In the genomic region with DNA sequence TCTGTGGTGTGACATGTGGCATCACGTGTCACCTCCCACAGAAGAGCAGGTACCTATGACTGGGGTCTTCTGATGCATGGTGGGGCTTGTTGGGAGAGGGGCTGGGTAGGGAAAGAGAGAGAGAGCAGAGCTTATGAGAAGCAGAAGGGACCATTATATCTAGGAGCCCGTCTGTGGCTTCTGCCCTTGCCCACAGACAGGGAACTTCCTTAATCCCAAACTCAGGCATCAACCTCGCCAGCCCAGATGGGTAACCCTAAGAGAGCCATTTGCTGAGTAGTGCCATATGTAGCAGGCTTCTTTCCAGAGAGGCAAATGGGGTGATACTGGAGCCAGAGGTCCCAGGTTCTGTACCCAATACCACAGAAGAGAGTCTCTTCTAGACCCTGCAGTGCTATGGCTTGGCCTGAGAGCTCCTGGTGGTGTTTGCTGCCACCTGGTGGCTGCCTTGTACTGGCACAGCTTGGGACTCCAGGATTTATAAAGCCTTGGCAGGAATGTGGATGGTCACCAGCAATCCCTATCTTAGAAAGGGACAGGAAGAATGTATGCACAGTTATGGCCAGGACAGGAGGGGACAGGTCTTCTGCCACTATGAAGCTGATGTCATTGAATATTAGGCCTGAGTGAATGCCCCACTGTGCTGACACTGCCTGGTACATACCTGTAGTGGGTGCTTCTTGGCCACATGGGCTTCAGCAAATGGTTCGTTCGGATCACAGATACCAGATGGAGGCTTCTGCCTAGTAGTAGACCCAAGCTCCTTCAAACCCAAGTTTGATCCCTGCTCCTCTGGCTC, we compare ENCODE assay signal across 9 mouse cellular contexts. TPM values are rescaled to one million over a fixed set of nuclear protein-coding genes. Genes with fewer than 3 reads are reported as not detected.
DNase-seq lines count a peak whose midpoint lies in the region; ATAC-seq and TF ChIP-seq lines count a peak whose summit lies in the region.
"Had no signal": no experiment of that assay in that cellular context is flagged by ENCODE, and none has a peak within 500 bp of the region (broad histone marks: within the 10 kb centered on the region; RNA-seq: fewer than 3 reads in every experiment).

No protein-coding gene starts in this region.

- no peak overlapping the region for H3K9ac ChIP-seq in forebrain, embryonic 13.5 days
- H3K9ac ChIP-seq in heart, postnatal 0 days (replicated peaks; ENCODE audit: low read depth, low read length): no peak overlapping the region
- H3K9ac ChIP-seq in liver, embryonic 12.5 days: no peak overlapping the region
- H3K9ac ChIP-seq in neural tube, embryonic 12.5 days: no peak overlapping the region

- TF ChIP-seq EP300 in heart, postnatal 0 days (IDR thresholded peaks at IDR 0.05; ENCODE audit: low read depth): no peak

- peak; percentile 32 for DNase-seq in c-Kit-positive CD71-positive TER-119-positive erythroid progenitor cells, embryonic 14.5 days (ENCODE audit: low spot score)
- DNase-seq in heart, postnatal 0 days (ENCODE audit: low spot score): peak; percentile 75
- peak; percentile 85 to 86 for DNase-seq in kidney, postnatal 25 days
- DNase-seq in telencephalon, adult 2 months (ENCODE audit: low read depth, low spot score): peak; percentile 61

- no peaks in the 10 kb centered on the region for H3K4me1 ChIP-seq in E14TG2a.4 (replicated peaks; ENCODE audit: low read depth, low read length)
- no peaks in the 10 kb centered on the region for H3K4me1 ChIP-seq in forebrain, embryonic 13.5 days
- no peaks in the 10 kb centered on the region for H3K4me1 ChIP-seq in heart, postnatal 0 days (ENCODE audit: control insufficient read depth, insufficient read depth)
- H3K4me1 ChIP-seq in liver, embryonic 12.5 days: no peaks in the 10 kb centered on the region
- H3K4me1 ChIP-seq in neural tube, embryonic 12.5 days: no peaks in the 10 kb centered on the region

- TF ChIP-seq CTCF in E14TG2a.4 (conservative IDR thresholded peaks at IDR 0.05; ENCODE audit: low read length): peak; percentile 92
- peak; percentile 99 for TF ChIP-seq CTCF in heart, postnatal 0 days (IDR thresholded peaks at IDR 0.05; ENCODE audit: low read depth)

- H3K4me2 ChIP-seq in forebrain, embryonic 13.5 days: no peak overlapping the region
- H3K4me2 ChIP-seq in heart, postnatal 0 days (ENCODE audit: low read depth, low read length): no peak overlapping the region
- H3K4me2 ChIP-seq in liver, embryonic 12.5 days: no peak overlapping the region
- no peak overlapping the region for H3K4me2 ChIP-seq in neural tube, embryonic 12.5 days (replicated peaks)

- H3K27me3 ChIP-seq in E14TG2a.4 (ENCODE audit: insufficient read depth, low read length): peaks cover 24% of the 10 kb centered on the region
- no peaks in the 10 kb centered on the region for H3K27me3 ChIP-seq in forebrain, embryonic 13.5 days
- no peaks in the 10 kb centered on the region for H3K27me3 ChIP-seq in heart, postnatal 0 days (ENCODE audit: control insufficient read depth, insufficient read depth, low read length)
- H3K27me3 ChIP-seq in liver, embryonic 12.5 days (replicated peaks): no peaks in the 10 kb centered on the region
- H3K27me3 ChIP-seq in neural tube, embryonic 12.5 days (replicated peaks): no peaks in the 10 kb centered on the region

- H3K4me3 ChIP-seq in E14TG2a.4 (replicated peaks; ENCODE audit: low read length): no peak overlapping the region
- H3K4me3 ChIP-seq in forebrain, embryonic 13.5 days: no peak overlapping the region
- no peak overlapping the region for H3K4me3 ChIP-seq in heart, postnatal 0 days (ENCODE audit: low read depth, low read length)
- H3K4me3 ChIP-seq in liver, embryonic 12.5 days: no peak overlapping the region
- no peak overlapping the region for H3K4me3 ChIP-seq in neural tube, embryonic 12.5 days
- H3K4me3 ChIP-seq: erythroblast, embryonic 14.5 days had no signal

- no peaks in the 10 kb centered on the region for H3K36me3 ChIP-seq in E14TG2a.4 (ENCODE audit: insufficient read depth, low read length)
- peaks cover 55% of the 10 kb centered on the region for H3K36me3 ChIP-seq in forebrain, embryonic 13.5 days (ENCODE audit: poor library complexity, severe bottlenecking)
- no peaks in the 10 kb centered on the region; the same call in 1 of the 2 replicates for H3K36me3 ChIP-seq in heart, postnatal 0 days (replicated peaks; ENCODE audit: control insufficient read depth, insufficient read depth, low read length)
- peaks cover 13% of the 10 kb centered on the region for H3K36me3 ChIP-seq in liver, embryonic 12.5 days
- peaks cover 62% of the 10 kb centered on the region for H3K36me3 ChIP-seq in neural tube, embryonic 12.5 days

- 90% methylated on average over 5 of the region's 5 CpGs for WGBS in forebrain, embryonic 13.5 days
- WGBS in heart, postnatal 0 days: 89% methylated on average over 5 of the region's 5 CpGs
- WGBS in liver, embryonic 12.5 days (ENCODE audit: insufficient replicate concordance): 55% methylated on average over 5 of the region's 5 CpGs
- 90% methylated on average over 5 of the region's 5 CpGs for WGBS in neural tube, embryonic 12.5 days

- ATAC-seq in forebrain, embryonic 13.5 days: peak; percentile 93
- ATAC-seq in heart, postnatal 0 days (ENCODE audit: insufficient read depth, low read depth): peak; percentile 82
- 0 out of 2 replicates have a peak, but pooled peaks have one; percentile 18 for ATAC-seq in liver, embryonic 12.5 days
- ATAC-seq in neural tube, embryonic 12.5 days (ENCODE audit: low FRiP score, low read depth): peak; percentile 84

- peaks cover 5% of the 10 kb centered on the region for H3K9me3 ChIP-seq in E14TG2a.4 (ENCODE audit: low read length)
- H3K9me3 ChIP-seq in forebrain, embryonic 13.5 days (replicated peaks): no peaks in the 10 kb centered on the region; the same call in 1 of the 2 replicates
- H3K9me3 ChIP-seq in heart, postnatal 0 days (replicated peaks; ENCODE audit: control insufficient read depth, low read length): no peaks in the 10 kb centered on the region
- no peaks in the 10 kb centered on the region for H3K9me3 ChIP-seq in liver, embryonic 12.5 days (replicated peaks)
- H3K9me3 ChIP-seq in neural tube, embryonic 12.5 days: no peaks in the 10 kb centered on the region

- no peak overlapping the region for H3K27ac ChIP-seq in forebrain, embryonic 13.5 days
- no peak overlapping the region for H3K27ac ChIP-seq in heart, postnatal 0 days (ENCODE audit: low read depth)
- no peak overlapping the region for H3K27ac ChIP-seq in liver, embryonic 12.5 days
- H3K27ac ChIP-seq in neural tube, embryonic 12.5 days: no peak overlapping the region

RNA-seq across cellular contexts. Expression of gene Ambp, which starts 35.8 kb away (rescaled TPM):
- 0.22 and 2.2 TPM in 2 replicates for polyA plus RNA-seq in forebrain, embryonic 13.5 days (2015; fragmentation: Nextera tagmentation; extraction: Ambion mirVana)
- total RNA-seq in heart, postnatal 0 days (2014; rRNA removed; ENCODE audit: low replicate concordance): not detected in 2 replicates
- 0.12 TPM in 1 of 2 replicates, not detected in the other for polyA plus RNA-seq in heart, postnatal 0 days (2015; fragmentation: Nextera tagmentation; extraction: Ambion mirVana)
- 586 and 615 TPM in 2 replicates for polyA plus RNA-seq in liver, embryonic 12.5 days (2016; fragmentation: Nextera tagmentation; extraction: Ambion mirVana)
- polyA plus RNA-seq in neural tube, embryonic 12.5 days (2016; fragmentation: Nextera tagmentation; extraction: Ambion mirVana): 0.30 and 1.00 TPM in 2 replicates

RNA-seq across cellular contexts. Expression of gene Kif12, which starts 53.1 kb away (rescaled TPM):
- polyA plus RNA-seq in forebrain, embryonic 13.5 days (2015; fragmentation: Nextera tagmentation; extraction: Ambion mirVana): not detected in 2 replicates
- not detected in 2 replicates for total RNA-seq in heart, postnatal 0 days (2014; rRNA removed; ENCODE audit: low replicate concordance)
- not detected in 2 replicates for polyA plus RNA-seq in heart, postnatal 0 days (2015; fragmentation: Nextera tagmentation; extraction: Ambion mirVana)
- polyA plus RNA-seq in liver, embryonic 12.5 days (2016; fragmentation: Nextera tagmentation; extraction: Ambion mirVana): 7.1 and 7.2 TPM in 2 replicates
- polyA plus RNA-seq in neural tube, embryonic 12.5 days (2016; fragmentation: Nextera tagmentation; extraction: Ambion mirVana): not detected in 2 replicates
- polyA plus RNA-seq: erythroblast, embryonic 14.5 days had no signal

Comparison
In these comparisons a context has a peak if more than half of its experiments do, and no peak if none do; other contexts are left out.
1. DNase-seq: peak in every context shown above with its lines; median percentile 86 in kidney, postnatal 25 days; 75 in heart, postnatal 0 days; 61 in telencephalon, adult 2 months; 32 in c-Kit-positive CD71-positive TER-119-positive erythroid progenitor cells, embryonic 14.5 days.
2. ATAC-seq: peak in every context shown above with its lines; median percentile 93 in forebrain, embryonic 13.5 days; 84 in neural tube, embryonic 12.5 days; 82 in heart, postnatal 0 days; 18 in liver, embryonic 12.5 days.
3. RNA of gene Ambp, which starts 35.8 kb away (polyA plus RNA-seq): 586 to 615 TPM in liver, embryonic 12.5 days; 0.30 to 1.00 TPM in neural tube, embryonic 12.5 days, 0.22 to 2.2 TPM in forebrain, embryonic 13.5 days and 0.12 TPM in heart, postnatal 0 days; every median in the first group is over 100 times any median in the second.